Mouse (Mus musculus) ES-E14 (cell line): ENCODE data around the gene Rsad2. TPM values are rescaled to one million over a fixed set of nuclear protein-coding genes. Genes with fewer than 3 reads are reported as not detected.

Experiments used
- DNase-seq: peaks from one replicate; pipeline ENCODE4 v3.0.0-alpha.2; 2013; ENCODE audit warnings: low read depth, low spot score
- H3K27ac ChIP-seq: 2 replicates; pipeline ENCODE4 v1.5.1; 2012; ENCODE audit warnings: low read depth, mild to moderate bottlenecking, low read length, moderate library complexity, mixed read lengths; ENCODE audit not compliant: poor library complexity, insufficient read depth, severe bottlenecking
- H3K36me3 ChIP-seq: 2 replicates; pipeline ENCODE4 v1.6.1; 2012; ENCODE audit warnings: mild to moderate bottlenecking, low read length, moderate library complexity, mixed read lengths; ENCODE audit not compliant: control insufficient read depth, poor library complexity, insufficient read depth, severe bottlenecking
- H3K4me1 ChIP-seq, 2 experiments: fragments of 150-350 bp in 1 of 2; sonication (generic) in 1 of 2; 2 replicates each; pipeline ENCODE4 v1.6.1; 2012; ENCODE audit warnings: low read length in 2 of 2, mild to moderate bottlenecking in 1 of 2, mixed read lengths in 1 of 2; ENCODE audit not compliant: control insufficient read depth in 2 of 2, insufficient read depth in 2 of 2, poor library complexity in 1 of 2
- H3K4me3 ChIP-seq, 2 experiments: fragments of 150-350 bp in 1 of 2; sonication (generic) in 1 of 2; 2 replicates each; pipeline ENCODE4 v1.5.1; 2012; ENCODE audit warnings: low read length in 2 of 2, low read depth in 1 of 2, mild to moderate bottlenecking in 1 of 2, mixed read lengths in 1 of 2; ENCODE audit not compliant: insufficient read depth in 1 of 2, poor library complexity in 1 of 2, severe bottlenecking in 1 of 2
- H3K9ac ChIP-seq: 2 replicates; pipeline ENCODE4 v1.6.1; 2012; ENCODE audit warnings: low read depth, mild to moderate bottlenecking, low read length, mixed read lengths; ENCODE audit not compliant: poor library complexity, insufficient read depth, severe bottlenecking
- H3K9me3 ChIP-seq: fragments of 150-350 bp; sonication (generic); 2 replicates; pipeline ENCODE4 v1.6.1; 2012; ENCODE audit warnings: low read depth, mild to moderate bottlenecking, low read length; ENCODE audit not compliant: control insufficient read depth, insufficient read depth
- CHD2 ChIP-seq: IDR thresholded peaks from 2 replicates; pipeline ENCODE4 v1.6.1; 2014; ENCODE audit warnings: mild to moderate bottlenecking, low read depth, low read length, inconsistent platforms
- HCFC1 ChIP-seq: IDR thresholded peaks from 2 replicates; pipeline ENCODE4 v1.6.1; 2012; ENCODE audit warnings: low read length, inconsistent platforms, borderline replicate concordance; ENCODE audit not compliant: insufficient read depth
- MAFK ChIP-seq: IDR thresholded peaks from 2 replicates; pipeline ENCODE4 v1.6.1; 2014; ENCODE audit warnings: mild to moderate bottlenecking, low read depth, low read length, inconsistent platforms; ENCODE audit not compliant: insufficient read depth
- ZC3H11A ChIP-seq: IDR thresholded peaks from 2 replicates; pipeline ENCODE4 v1.6.1; 2012; ENCODE audit warnings: low read depth, mild to moderate bottlenecking, inconsistent platforms, low read length, borderline replicate concordance
- ZNF384 ChIP-seq: IDR thresholded peaks from 2 replicates; pipeline ENCODE4 v1.6.1; 2012; ENCODE audit warnings: low read depth, low read length, inconsistent platforms
- in situ Hi-C, 2 experiments: fragments of 600-800 bp; cut with MboI; formaldehyde crosslinking; loops; one replicate each; pipeline ENCODE4 v1.15.1; 2025; ENCODE audit warnings: low sequenced_read_pairs in 2 of 2, inconsistent platforms in 1 of 2; ENCODE audit not compliant: unreplicated experiment in 2 of 2
- total RNA-seq: library from RNA; depleted of rRNA; stranded (reverse); fragments of 300-350 nt; gene quantifications from 2 replicates; pipeline ENCODE4 v1.2.3, GENCODE M21; 2012

Gene Rsad2
- total RNA-seq, 1 experiment, result 0.27 TPM

DNA sequence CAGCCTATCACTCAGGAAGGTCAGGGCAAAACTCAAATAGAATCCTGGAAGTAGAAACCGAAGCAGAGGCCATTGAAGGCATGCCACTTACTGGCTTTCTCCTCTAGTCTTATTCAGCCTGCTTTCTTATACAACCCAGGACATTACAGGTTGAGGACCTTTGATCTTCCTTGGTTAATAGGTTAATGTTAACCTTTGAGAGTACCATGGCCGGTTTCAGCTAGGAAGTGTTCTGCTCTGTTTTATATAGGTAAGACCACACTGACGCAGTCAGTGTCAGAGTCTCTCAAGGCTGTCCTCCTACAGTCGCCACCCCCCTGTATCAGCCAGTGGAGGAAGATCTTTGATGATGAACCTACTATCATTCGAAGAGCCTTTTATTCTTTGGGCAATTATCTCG, 17.5 kb upstream of the Rsad2 start:
- Histone ChIP-seq H3K27ac (no peak overlapping the region), H3K4me3 (no peak overlapping the region), H3K9me3 (no peaks in the 10 kb centered on the region), H3K36me3 (no peaks in the 10 kb centered on the region), H3K4me1 (no peaks in the 10 kb centered on the region), H3K9ac (no peak overlapping the region)
- in situ Hi-C loops, result no loop called here
- no peak for DNase-seq
- TF ChIP-seq HCFC1, result no peak
- no peak for TF ChIP-seq CHD2
- no peak for TF ChIP-seq ZC3H11A
- TF ChIP-seq ZNF384, result no peak
- TF ChIP-seq MAFK, result no peak

DNA sequence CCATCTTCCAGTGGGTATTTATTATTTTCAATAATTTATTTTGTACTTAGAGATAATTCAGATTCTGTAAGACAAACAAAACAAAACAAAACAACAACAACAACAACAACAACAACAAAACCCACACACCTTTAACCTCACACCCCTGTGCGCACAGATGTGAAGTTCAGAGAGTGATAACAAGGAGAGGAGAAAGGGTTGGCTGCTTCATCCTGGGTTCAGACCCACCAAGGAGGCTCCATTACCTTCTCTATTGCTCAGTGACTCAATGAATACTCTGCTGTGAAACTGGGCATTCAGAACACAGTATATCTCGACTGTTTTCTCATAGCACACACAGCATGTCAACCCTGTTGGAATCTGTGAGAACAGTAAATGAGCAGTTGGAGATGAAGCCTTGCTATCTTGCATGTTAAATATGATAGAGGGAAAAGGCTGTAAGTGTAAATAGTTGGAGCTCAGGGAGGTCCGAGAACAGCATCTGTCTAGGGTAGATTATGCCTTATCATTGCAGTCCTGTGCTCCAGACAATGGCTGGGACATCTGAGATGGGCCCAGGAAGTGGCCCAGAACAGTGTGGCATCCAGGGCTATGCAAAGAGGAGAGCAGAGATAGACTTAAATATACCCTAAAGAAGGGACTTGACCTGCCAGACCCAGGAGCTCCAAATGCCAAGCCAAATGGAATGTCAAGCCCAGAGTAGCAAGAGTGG, 16.7 kb upstream of the Rsad2 start:
- Histone ChIP-seq H3K4me3 (no peak overlapping the region), H3K4me1 (peaks cover 0 to 2% of the 10 kb centered on the region in 2 experiments; a peak in 1 of 4 replicates), H3K27ac (no peak overlapping the region), H3K9ac (no peak overlapping the region), H3K9me3 (no peaks in the 10 kb centered on the region), H3K36me3 (no peaks in the 10 kb centered on the region)
- TF ChIP-seq ZNF384 (no peak), CHD2 (no peak), HCFC1 (no peak), ZC3H11A (no peak), MAFK (no peak)
- in situ Hi-C loops, result no loop called here
- DNase-seq, result no peak

DNA sequence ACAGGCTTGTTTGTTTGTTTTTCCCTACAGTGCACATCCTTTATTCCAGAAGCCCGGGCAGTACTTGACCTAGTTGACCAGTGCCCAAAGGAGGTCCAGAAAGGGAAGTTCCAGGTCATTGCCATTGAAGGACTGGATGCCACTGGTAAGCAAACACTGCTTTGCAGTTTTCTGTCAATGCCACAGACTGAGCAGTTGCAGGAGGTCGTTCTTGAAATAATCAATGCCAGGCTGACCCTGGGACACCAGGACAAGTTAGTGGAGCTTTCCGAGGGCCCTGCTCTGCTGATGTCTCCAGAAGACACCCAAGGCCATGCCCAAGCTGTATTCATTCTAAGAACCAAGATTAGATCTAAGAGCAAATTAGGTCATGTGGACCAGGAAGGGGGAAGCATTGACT, 15.1 kb upstream of the Rsad2 start:
- DNase-seq, result no peak
- Histone ChIP-seq H3K36me3 (no peaks in the 10 kb centered on the region), H3K4me3 (no peak overlapping the region), H3K9me3 (no peaks in the 10 kb centered on the region), H3K9ac (no peak overlapping the region), H3K27ac (no peak overlapping the region), H3K4me1 (peaks cover 0 to 2% of the 10 kb centered on the region in 2 experiments; a peak in 1 of 4 replicates)
- in situ Hi-C loops, result no loop called here
- TF ChIP-seq MAFK, result no peak
- no peak for TF ChIP-seq ZNF384
- TF ChIP-seq HCFC1, result no peak
- TF ChIP-seq ZC3H11A, result no peak
- no peak for TF ChIP-seq CHD2

DNA sequence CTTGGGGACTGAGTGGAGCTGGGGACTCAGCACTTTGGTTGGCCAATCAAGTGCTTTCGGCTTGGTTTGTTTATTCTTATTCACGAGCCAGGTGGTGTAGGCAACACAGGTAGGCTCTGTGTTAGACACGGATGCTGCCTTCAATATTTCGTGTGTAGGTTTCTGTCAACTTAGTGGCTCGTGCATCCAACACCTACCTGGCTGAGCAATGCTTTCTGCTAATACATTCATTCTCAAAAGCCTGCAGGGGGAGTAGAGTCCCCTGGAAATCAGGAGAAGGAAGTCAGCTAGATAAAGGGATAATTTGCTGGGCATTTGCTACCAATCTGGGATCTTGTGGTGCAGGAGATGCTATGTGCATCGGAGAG, 13.8 kb upstream of the Rsad2 start:
- H3K4me1 ChIP-seq, result peaks cover 0 to 2% of the 10 kb centered on the region in 2 experiments; a peak in 1 of 4 replicates
- no peak for DNase-seq
- no peak overlapping the region for H3K27ac ChIP-seq
- H3K9me3 ChIP-seq, result no peaks in the 10 kb centered on the region
- no peak for TF ChIP-seq HCFC1
- TF ChIP-seq ZNF384, result no peak
- no peak for TF ChIP-seq ZC3H11A
- TF ChIP-seq MAFK, result no peak
- TF ChIP-seq CHD2, result no peak
- peak overlapping the region; percentile 75 to 77 for H3K4me3 ChIP-seq
- in situ Hi-C loops, result no loop called here
- 0 out of 2 replicates have a peak overlapping the region, but pooled peaks have one; percentile 66 for H3K9ac ChIP-seq
- no peaks in the 10 kb centered on the region for H3K36me3 ChIP-seq
